Mouse (Mus musculus): ENCODE data around the gene Itga5. TPM values are rescaled to one million over a fixed set of nuclear protein-coding genes. Genes with fewer than 3 reads are reported as not detected.

Gene Itga5
- polyA plus RNA-seq, 1 experiment from 2014 or later, result 64.0 TPM

DNA sequence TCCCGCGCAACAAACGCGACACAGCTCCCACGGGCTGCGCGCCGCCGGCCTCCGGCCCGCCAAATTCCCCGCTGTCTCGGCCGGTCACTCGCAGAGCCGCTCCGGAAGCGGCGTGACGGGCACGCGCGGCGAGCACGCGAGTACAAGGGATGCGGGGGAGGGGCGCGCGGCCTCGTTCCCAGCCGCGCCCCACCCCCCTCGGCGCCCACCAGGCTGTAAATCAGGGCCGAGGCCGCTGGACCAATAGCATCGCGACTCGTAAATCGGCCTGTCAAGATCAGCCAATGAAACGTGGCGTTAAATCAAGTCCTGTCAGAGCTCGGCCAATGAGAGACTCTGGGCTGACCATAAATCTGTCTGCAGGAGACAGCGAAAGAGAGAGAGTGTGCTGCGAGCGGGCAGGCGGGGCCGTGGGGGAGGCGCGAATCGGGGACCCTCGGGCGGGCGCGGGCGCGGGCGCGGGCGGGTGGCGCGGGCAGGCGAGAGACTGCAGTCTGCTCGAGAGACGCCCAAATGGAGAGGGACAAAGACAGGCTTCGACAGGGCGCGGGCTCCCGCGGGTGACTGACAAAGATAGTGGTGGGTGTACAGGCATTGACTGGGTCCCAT, 61.4 kb downstream of the Itga5 start:
- Histone ChIP-seq H3K9me3 (replicated peaks; ENCODE audit: control insufficient read depth, low read length) (no peaks in the 10 kb centered on the region), H3K36me3 (ENCODE audit: control insufficient read depth, insufficient read depth) (no peaks in the 10 kb centered on the region), H3K9ac (ENCODE audit: low read length) (peak overlapping the region; percentile 82), H3K4me1 (ENCODE audit: control insufficient read depth, insufficient read depth, low read length) (peaks cover 39% of the 10 kb centered on the region), H3K27me3 (ENCODE audit: control insufficient read depth, insufficient read depth, low read length) (no peaks in the 10 kb centered on the region), H3K4me2 (ENCODE audit: low read depth, low read length) (peak overlapping the region; percentile 92), H3K4me3 (ENCODE audit: low read length) (peak overlapping the region; percentile 67), H3K27ac (ENCODE audit: low read length) (peak overlapping the region; percentile 85)
- peak; percentile 96 for ATAC-seq (replicated peaks; ENCODE audit: extremely low read depth, insufficient read depth, low FRiP score)
- WGBS, result under 1% methylated on average over 71 of the region's 71 CpGs

GRCm38 (mm10) chr15:103304616-103304969, 62.0 kb downstream of the Itga5 start:
- 0 out of 2 replicates have a peak, but pooled peaks have one; percentile 3 for ATAC-seq (replicated peaks; ENCODE audit: extremely low read depth, insufficient read depth, low FRiP score)
- H3K9me3 ChIP-seq (replicated peaks; ENCODE audit: control insufficient read depth, low read length), result no peaks in the 10 kb centered on the region

DNA sequence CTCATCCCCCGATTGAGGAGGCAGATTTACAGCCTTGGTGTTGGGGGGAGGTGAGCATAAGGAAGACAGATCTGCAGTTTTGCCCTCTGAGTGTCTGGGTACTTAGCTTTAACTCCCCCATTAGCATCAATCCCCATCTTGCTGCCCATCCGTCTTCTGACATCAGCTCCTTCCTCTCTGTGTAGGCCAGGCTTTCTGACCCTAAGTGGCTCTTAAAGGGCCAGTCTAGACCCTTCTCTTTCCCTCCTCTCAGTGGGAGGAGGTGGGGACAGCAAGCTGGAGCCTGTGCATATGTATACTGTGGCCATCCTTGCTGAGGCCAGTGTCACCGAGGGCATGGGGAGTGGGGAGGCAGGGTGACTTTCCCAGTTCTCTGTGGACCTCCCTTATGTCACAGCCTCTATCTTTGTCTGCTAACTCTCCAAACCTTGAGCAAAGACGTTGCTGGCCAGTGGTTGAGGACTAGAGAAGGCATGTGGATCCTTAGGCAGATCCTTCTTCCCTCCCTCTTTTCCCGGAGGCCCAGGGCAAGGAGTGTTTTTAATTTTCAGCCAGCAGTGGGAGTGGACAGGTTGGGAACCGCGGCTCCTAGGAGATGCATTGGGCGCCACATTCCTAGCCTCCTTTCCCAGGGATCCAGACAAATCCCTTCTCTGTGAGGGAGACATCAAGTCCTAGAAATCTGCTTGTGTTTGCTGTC, 62.5 kb downstream of the Itga5 start:
- whole genome bisulfite sequencing, result 9% methylated on average over 8 of the region's 8 CpGs

More at GRCm38 (mm10) chr15:103304616-103304969, 62.0 kb downstream of the Itga5 start:
- H3K4me1 ChIP-seq (ENCODE audit: control insufficient read depth, insufficient read depth, low read length), result peaks cover 44% of the 10 kb centered on the region
- peak overlapping the region; percentile 67 for H3K4me3 ChIP-seq (ENCODE audit: low read length)
- H3K9ac ChIP-seq (ENCODE audit: low read length), result peak overlapping the region; percentile 82
- WGBS, result 1% methylated on average over 9 of the region's 9 CpGs
- H3K4me2 ChIP-seq (ENCODE audit: low read depth, low read length), result peak overlapping the region; percentile 92
- H3K27me3 ChIP-seq (ENCODE audit: control insufficient read depth, insufficient read depth, low read length), result no peaks in the 10 kb centered on the region
- H3K27ac ChIP-seq (ENCODE audit: low read length), result peak overlapping the region; percentile 85
- no peaks in the 10 kb centered on the region for H3K36me3 ChIP-seq (ENCODE audit: control insufficient read depth, insufficient read depth)

DNA sequence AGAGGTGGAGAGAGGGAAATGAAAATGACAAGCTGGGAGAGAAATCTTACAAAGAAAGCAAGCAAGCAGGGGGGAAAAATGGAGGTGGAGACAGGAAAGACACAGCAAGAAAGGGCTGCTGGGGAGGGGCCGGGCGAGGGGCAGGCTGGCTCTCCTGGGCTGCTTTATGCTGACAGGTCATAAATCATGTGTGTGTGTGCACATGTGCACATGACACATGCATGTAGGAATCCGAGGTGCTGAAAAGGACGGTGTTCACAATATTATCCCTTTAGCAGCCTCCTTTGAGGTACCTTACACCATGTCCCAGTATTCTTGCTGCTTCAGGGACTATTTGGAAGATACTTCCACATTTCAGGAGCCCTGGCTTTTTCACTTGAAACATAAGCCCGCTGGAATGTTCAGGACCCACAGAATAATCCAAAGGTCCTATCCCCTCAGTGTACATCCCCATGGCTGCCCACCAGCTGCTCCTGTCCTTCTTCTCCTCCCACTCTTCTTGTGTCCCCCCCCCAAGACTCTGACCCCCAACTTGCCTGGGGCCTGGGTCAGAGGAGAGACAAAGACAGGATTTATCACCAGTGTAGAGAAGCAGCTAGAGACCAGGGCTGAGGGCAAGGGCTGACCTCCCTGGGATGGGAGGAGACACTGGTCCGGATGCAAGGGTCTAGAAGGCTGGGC, 64.1 kb downstream of the Itga5 start:
- Histone ChIP-seq H3K27me3 (ENCODE audit: control insufficient read depth, insufficient read depth, low read length) (no peaks in the 10 kb centered on the region), H3K27ac (ENCODE audit: low read length) (no peak overlapping the region; the same call in 1 of the 2 replicates), H3K4me3 (ENCODE audit: low read length) (no peak overlapping the region), H3K4me2 (ENCODE audit: low read depth, low read length) (no peak overlapping the region), H3K36me3 (ENCODE audit: control insufficient read depth, insufficient read depth) (peaks cover 11% of the 10 kb centered on the region), H3K9ac (ENCODE audit: low read length) (no peak overlapping the region; the same call in 1 of the 2 replicates), H3K4me1 (ENCODE audit: control insufficient read depth, insufficient read depth, low read length) (peaks cover 44% of the 10 kb centered on the region), H3K9me3 (replicated peaks; ENCODE audit: control insufficient read depth, low read length) (no peaks in the 10 kb centered on the region)
- ATAC-seq (replicated peaks; ENCODE audit: extremely low read depth, insufficient read depth, low FRiP score), result no peak
- 51% methylated on average over 6 of the region's 6 CpGs for WGBS

More for the DNA sequence above, 62.5 kb downstream of the Itga5 start:
- Histone ChIP-seq H3K9me3 (replicated peaks; ENCODE audit: control insufficient read depth, low read length) (no peaks in the 10 kb centered on the region), H3K4me2 (ENCODE audit: low read depth, low read length) (peak overlapping the region; percentile 92), H3K36me3 (ENCODE audit: control insufficient read depth, insufficient read depth) (peaks cover 4% of the 10 kb centered on the region; the same call in 1 of the 2 replicates), H3K4me1 (ENCODE audit: control insufficient read depth, insufficient read depth, low read length) (peaks cover 44% of the 10 kb centered on the region), H3K9ac (ENCODE audit: low read length) (peak overlapping the region; percentile 82), H3K27me3 (ENCODE audit: control insufficient read depth, insufficient read depth, low read length) (no peaks in the 10 kb centered on the region), H3K27ac (ENCODE audit: low read length) (peak overlapping the region; percentile 85), H3K4me3 (ENCODE audit: low read length) (peak overlapping the region; percentile 67)
- no peak for ATAC-seq (replicated peaks; ENCODE audit: extremely low read depth, insufficient read depth, low FRiP score)

- Histone ChIP-seq H3K4me2 (ENCODE audit: low read depth, low read length) (no peak overlapping the region), H3K9me3 (replicated peaks; ENCODE audit: control insufficient read depth, low read length) (no peaks in the 10 kb centered on the region), H3K27ac (ENCODE audit: low read length) (peak overlapping the region; percentile 24; the same call in 1 of the 2 replicates), H3K27me3 (ENCODE audit: control insufficient read depth, insufficient read depth, low read length) (no peaks in the 10 kb centered on the region), H3K4me1 (ENCODE audit: control insufficient read depth, insufficient read depth, low read length) (peaks cover 44% of the 10 kb centered on the region), H3K4me3 (ENCODE audit: low read length) (no peak overlapping the region), H3K36me3 (ENCODE audit: control insufficient read depth, insufficient read depth) (peaks cover 14% of the 10 kb centered on the region), H3K9ac (ENCODE audit: low read length) (peak overlapping the region; percentile 35; the same call in 1 of the 2 replicates)
- no peak for ATAC-seq (replicated peaks; ENCODE audit: extremely low read depth, insufficient read depth, low FRiP score)
- 48% methylated on average over 5 of the region's 5 CpGs for WGBS
Measured at GRCm38 (mm10) chr15:103301547-103302340, 64.8 kb downstream of the Itga5 start.

- ATAC-seq (replicated peaks; ENCODE audit: extremely low read depth, insufficient read depth, low FRiP score), result no peak
- Histone ChIP-seq H3K27ac (ENCODE audit: low read length) (no peak overlapping the region; the same call in 1 of the 2 replicates), H3K9ac (ENCODE audit: low read length) (no peak overlapping the region), H3K4me3 (ENCODE audit: low read length) (no peak overlapping the region), H3K4me1 (ENCODE audit: control insufficient read depth, insufficient read depth, low read length) (peaks cover 42% of the 10 kb centered on the region), H3K27me3 (ENCODE audit: control insufficient read depth, insufficient read depth, low read length) (no peaks in the 10 kb centered on the region), H3K36me3 (ENCODE audit: control insufficient read depth, insufficient read depth) (peaks cover 14% of the 10 kb centered on the region), H3K4me2 (ENCODE audit: low read depth, low read length) (no peak overlapping the region), H3K9me3 (replicated peaks; ENCODE audit: control insufficient read depth, low read length) (no peaks in the 10 kb centered on the region)
- 40% methylated on average over 2 of the region's 2 CpGs for WGBS
Measured at GRCm38 (mm10) chr15:103301046-103301445, 65.5 kb downstream of the Itga5 start.

DNA sequence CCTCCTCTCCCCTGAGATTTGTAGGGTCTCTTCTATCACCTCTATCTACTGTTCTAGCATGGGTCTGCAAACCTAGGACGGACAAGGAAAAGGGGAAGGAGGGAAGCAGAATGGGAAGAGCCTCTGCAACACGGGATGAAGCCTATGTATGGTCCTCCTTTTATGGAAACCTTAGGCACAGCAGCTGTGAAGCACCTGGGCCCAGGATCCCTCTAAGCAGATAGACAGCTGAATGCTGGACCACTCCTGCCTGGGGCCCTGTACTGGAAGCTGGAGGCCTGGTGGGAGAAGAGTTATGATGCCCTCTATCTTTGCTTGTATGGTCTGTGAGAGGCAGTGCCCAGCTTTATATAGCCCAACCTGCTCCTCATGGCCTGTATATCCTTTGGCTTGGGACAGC, 66.0 kb downstream of the Itga5 start:
- Histone ChIP-seq H3K36me3 (ENCODE audit: control insufficient read depth, insufficient read depth) (peaks cover 14% of the 10 kb centered on the region), H3K27me3 (ENCODE audit: control insufficient read depth, insufficient read depth, low read length) (no peaks in the 10 kb centered on the region), H3K4me3 (ENCODE audit: low read length) (peak overlapping the region; percentile 29; the same call in 1 of the 2 replicates), H3K9ac (ENCODE audit: low read length) (0 out of 2 replicates have a peak overlapping the region, but pooled peaks have one; percentile 3), H3K9me3 (replicated peaks; ENCODE audit: control insufficient read depth, low read length) (no peaks in the 10 kb centered on the region), H3K27ac (ENCODE audit: low read length) (peak overlapping the region; percentile 5; the same call in 1 of the 2 replicates), H3K4me1 (ENCODE audit: control insufficient read depth, insufficient read depth, low read length) (peaks cover 37% of the 10 kb centered on the region), H3K4me2 (ENCODE audit: low read depth, low read length) (peak overlapping the region; percentile 51)
- 20% methylated on average over 2 of the region's 2 CpGs for WGBS
- no peak for ATAC-seq (replicated peaks; ENCODE audit: extremely low read depth, insufficient read depth, low FRiP score)

GRCm38 (mm10) chr15:103300067-103300471, 66.5 kb downstream of the Itga5 start:
- no peak for ATAC-seq (replicated peaks; ENCODE audit: extremely low read depth, insufficient read depth, low FRiP score)
- peak overlapping the region; percentile 3; the same call in 1 of the 2 replicates for H3K9ac ChIP-seq (ENCODE audit: low read length)
- peaks cover 37% of the 10 kb centered on the region for H3K4me1 ChIP-seq (ENCODE audit: control insufficient read depth, insufficient read depth, low read length)
- 0 out of 2 replicates have a peak overlapping the region, but pooled peaks have one; percentile 7 for H3K27ac ChIP-seq (ENCODE audit: low read length)
- H3K27me3 ChIP-seq (ENCODE audit: control insufficient read depth, insufficient read depth, low read length), result no peaks in the 10 kb centered on the region
- peak overlapping the region; percentile 29 for H3K4me3 ChIP-seq (ENCODE audit: low read length)
- H3K36me3 ChIP-seq (ENCODE audit: control insufficient read depth, insufficient read depth), result peaks cover 17% of the 10 kb centered on the region
- WGBS, result 16% methylated on average over 18 of the region's 18 CpGs
- peak overlapping the region; percentile 51 for H3K4me2 ChIP-seq (ENCODE audit: low read depth, low read length)
- no peaks in the 10 kb centered on the region for H3K9me3 ChIP-seq (replicated peaks; ENCODE audit: control insufficient read depth, low read length)
